Mouse (Mus musculus) spleen, adult 2 months (tissue): ENCODE measurements at regions not wholly inside any gene's neighbourhood (a gene's known extent, or its start where the extent isn't known, plus 50 kb on each side); places are given as distances from the start of the nearest gene placed in this dataset.

Experiments used
- CTCF ChIP-seq: fragments of 200-500 bp; IDR thresholded peaks from 2 replicates; pipeline ENCODE4 v1.5.1; 2011; ENCODE audit warnings: mild to moderate bottlenecking, inconsistent platforms; ENCODE audit not compliant: insufficient read depth, insufficient read length, insufficient replicate concordance; ENCODE audit errors: extremely low read depth
- POLR2A ChIP-seq: fragments of 200-500 bp; IDR thresholded peaks from 2 replicates; pipeline ENCODE4 v1.6.1; 2011; ENCODE audit warnings: low read depth, low read length, inconsistent platforms

GRCm38 (mm10) chr17:9279481-9279880, 142.4 kb upstream of the Gm17728 start:
- no peak for TF ChIP-seq POLR2A
- no peak for TF ChIP-seq CTCF
